Mouse (Mus musculus): ENCODE measurements at regions not wholly inside any gene's neighbourhood (a gene's known extent, or its start where the extent isn't known, plus 50 kb on each side); places are given as distances from the start of the nearest gene placed in this dataset.

- WGBS, result 63% methylated on average over 10 of the region's 10 CpGs
- H3K4me2 ChIP-seq (ENCODE audit: low read depth, low read length, severe bottlenecking), result no peak overlapping the region
- no peaks in the 10 kb centered on the region for H3K27me3 ChIP-seq (ENCODE audit: control insufficient read depth, insufficient read depth, low read length)
- H3K4me1 ChIP-seq (replicated peaks; ENCODE audit: control insufficient read depth, insufficient read depth, low read length), result no peaks in the 10 kb centered on the region
- no peak overlapping the region for H3K27ac ChIP-seq (ENCODE audit: low read depth, low read length)
- ATAC-seq (replicated peaks; ENCODE audit: low FRiP score), result no peak
- H3K9ac ChIP-seq (ENCODE audit: low read length), result no peak overlapping the region
- no peaks in the 10 kb centered on the region for H3K9me3 ChIP-seq (ENCODE audit: control insufficient read depth, low read length)
- H3K36me3 ChIP-seq (ENCODE audit: control insufficient read depth, insufficient read depth, low read length), result no peaks in the 10 kb centered on the region
- no peak overlapping the region for H3K4me3 ChIP-seq (ENCODE audit: low read depth, low read length)
- no peak for DNase-seq (ENCODE audit: low spot score)
Observed at GRCm38 (mm10) chr15:86751436-86752136, 537.3 kb downstream of the Tbc1d22a start.

- no peak for DNase-seq (ENCODE audit: low spot score)
- Histone ChIP-seq H3K36me3 (ENCODE audit: control insufficient read depth, insufficient read depth, low read length) (no peaks in the 10 kb centered on the region), H3K9ac (ENCODE audit: low read length) (no peak overlapping the region), H3K27me3 (ENCODE audit: control insufficient read depth, insufficient read depth, low read length) (no peaks in the 10 kb centered on the region), H3K27ac (ENCODE audit: low read depth, low read length) (no peak overlapping the region), H3K4me3 (ENCODE audit: low read depth, low read length) (no peak overlapping the region), H3K9me3 (ENCODE audit: control insufficient read depth, low read length) (no peaks in the 10 kb centered on the region), H3K4me1 (replicated peaks; ENCODE audit: control insufficient read depth, insufficient read depth, low read length) (no peaks in the 10 kb centered on the region), H3K4me2 (ENCODE audit: low read depth, low read length, severe bottlenecking) (no peak overlapping the region)
- ATAC-seq (replicated peaks; ENCODE audit: low FRiP score), result no peak
- WGBS, result 91% methylated on average over 10 of the region's 10 CpGs
Observed at GRCm38 (mm10) chr15:86763581-86764375, 549.5 kb downstream of the Tbc1d22a start.

DNA sequence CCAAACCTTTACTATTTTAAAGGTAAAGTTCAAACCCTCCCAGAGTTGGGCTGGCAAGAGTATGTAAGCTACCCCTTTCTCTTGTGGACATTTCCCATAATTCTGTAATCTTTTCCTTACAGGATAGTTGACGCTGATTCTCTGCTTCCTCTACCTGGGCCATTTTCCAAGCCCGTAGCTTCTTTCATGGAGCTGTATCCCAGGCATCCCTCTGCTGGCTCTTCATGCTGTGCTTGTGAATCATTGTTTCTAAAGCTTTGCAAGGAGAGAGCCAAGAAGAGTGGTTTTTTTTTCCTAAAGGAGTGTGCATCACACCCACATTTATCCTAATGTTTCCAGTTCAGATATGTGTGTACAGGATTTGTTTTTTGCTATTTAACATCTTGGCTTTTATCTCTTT lies 553.4 kb downstream of the Tbc1d22a start:
- no peak for DNase-seq (ENCODE audit: low spot score)

GRCm38 (mm10) chr15:86773041-86773440 lies 558.8 kb downstream of the Tbc1d22a start:
- no peaks in the 10 kb centered on the region for H3K9me3 ChIP-seq (ENCODE audit: control insufficient read depth, low read length)
- no peaks in the 10 kb centered on the region for H3K27me3 ChIP-seq (ENCODE audit: control insufficient read depth, insufficient read depth, low read length)
- H3K4me2 ChIP-seq (ENCODE audit: low read depth, low read length, severe bottlenecking), result no peak overlapping the region
- no peak for ATAC-seq (replicated peaks; ENCODE audit: low FRiP score)
- no peak overlapping the region for H3K4me3 ChIP-seq (ENCODE audit: low read depth, low read length)
- no peak for DNase-seq (ENCODE audit: low spot score)
- H3K27ac ChIP-seq (ENCODE audit: low read depth, low read length), result no peak overlapping the region
- no peaks in the 10 kb centered on the region for H3K4me1 ChIP-seq (replicated peaks; ENCODE audit: control insufficient read depth, insufficient read depth, low read length)
- no peaks in the 10 kb centered on the region for H3K36me3 ChIP-seq (ENCODE audit: control insufficient read depth, insufficient read depth, low read length)
- 83% methylated on average over 7 of the region's 7 CpGs for WGBS
- H3K9ac ChIP-seq (ENCODE audit: low read length), result no peak overlapping the region

More for the DNA sequence above, 553.4 kb downstream of the Tbc1d22a start:
- ATAC-seq (replicated peaks; ENCODE audit: low FRiP score), result no peak
- no peaks in the 10 kb centered on the region for H3K36me3 ChIP-seq (ENCODE audit: control insufficient read depth, insufficient read depth, low read length)
- H3K4me2 ChIP-seq (ENCODE audit: low read depth, low read length, severe bottlenecking), result no peak overlapping the region
- H3K4me1 ChIP-seq (replicated peaks; ENCODE audit: control insufficient read depth, insufficient read depth, low read length), result no peaks in the 10 kb centered on the region
- H3K9me3 ChIP-seq (ENCODE audit: control insufficient read depth, low read length), result no peaks in the 10 kb centered on the region
- H3K4me3 ChIP-seq (ENCODE audit: low read depth, low read length), result no peak overlapping the region
- no peak overlapping the region for H3K9ac ChIP-seq (ENCODE audit: low read length)
- H3K27me3 ChIP-seq (ENCODE audit: control insufficient read depth, insufficient read depth, low read length), result no peaks in the 10 kb centered on the region
- WGBS, result 89% methylated on average over 2 of the region's 2 CpGs
- no peak overlapping the region for H3K27ac ChIP-seq (ENCODE audit: low read depth, low read length)

DNA sequence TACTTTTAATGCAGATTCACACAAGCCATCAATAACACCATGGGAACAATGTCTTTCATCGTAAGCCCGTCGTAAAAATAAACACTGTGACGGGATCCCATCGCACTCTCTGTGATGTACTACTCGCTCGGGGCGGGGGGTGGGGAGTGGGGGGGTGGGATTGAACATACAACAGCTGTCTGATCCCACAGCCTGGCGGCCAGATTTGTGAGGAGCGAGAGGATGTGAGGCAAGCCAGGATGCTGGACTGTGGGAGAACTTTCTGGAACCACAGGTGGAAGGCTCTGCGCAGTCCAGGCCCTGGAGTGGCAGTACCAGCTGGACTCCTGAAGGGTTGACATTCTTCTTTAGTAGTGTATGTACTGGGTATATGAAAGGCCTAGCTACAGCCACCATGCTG lies 563.7 kb downstream of the Tbc1d22a start:
- Histone ChIP-seq H3K4me1 (replicated peaks; ENCODE audit: control insufficient read depth, insufficient read depth, low read length) (no peaks in the 10 kb centered on the region), H3K9ac (ENCODE audit: low read length) (no peak overlapping the region), H3K27ac (ENCODE audit: low read depth, low read length) (no peak overlapping the region), H3K9me3 (ENCODE audit: control insufficient read depth, low read length) (no peaks in the 10 kb centered on the region), H3K27me3 (ENCODE audit: control insufficient read depth, insufficient read depth, low read length) (no peaks in the 10 kb centered on the region), H3K36me3 (ENCODE audit: control insufficient read depth, insufficient read depth, low read length) (no peaks in the 10 kb centered on the region), H3K4me2 (ENCODE audit: low read depth, low read length, severe bottlenecking) (no peak overlapping the region), H3K4me3 (ENCODE audit: low read depth, low read length) (no peak overlapping the region)
- WGBS, result 96% methylated on average over 11 of the region's 11 CpGs
- ATAC-seq (replicated peaks; ENCODE audit: low FRiP score), result no peak
- DNase-seq (ENCODE audit: low spot score), result no peak

DNA sequence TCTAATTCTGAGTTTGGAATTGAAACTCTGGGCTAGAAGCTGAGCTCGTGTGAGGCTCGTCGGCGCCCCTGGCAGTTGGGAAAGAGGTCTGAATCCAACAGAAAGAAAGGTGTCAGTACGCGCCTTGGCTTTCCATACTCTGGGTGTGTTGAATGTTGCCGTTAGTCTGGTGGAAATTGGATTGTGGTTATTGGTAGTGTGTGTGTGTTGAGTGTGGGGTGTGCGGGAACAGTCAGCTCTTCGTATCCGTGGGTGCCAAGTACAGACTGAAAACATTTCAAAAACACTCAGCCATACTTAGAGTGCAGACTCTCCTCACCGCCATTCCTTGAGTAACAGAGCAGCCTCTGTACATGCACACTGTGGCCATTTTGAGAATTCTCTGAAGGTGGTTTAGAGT lies 566.9 kb downstream of the Tbc1d22a start:
- ATAC-seq (replicated peaks; ENCODE audit: low FRiP score) (no peak), DNase-seq (ENCODE audit: low spot score) (no peak)
- H3K4me1 ChIP-seq (replicated peaks; ENCODE audit: control insufficient read depth, insufficient read depth, low read length), result no peaks in the 10 kb centered on the region
- no peak overlapping the region for H3K4me2 ChIP-seq (ENCODE audit: low read depth, low read length, severe bottlenecking)
- H3K9me3 ChIP-seq (ENCODE audit: control insufficient read depth, low read length), result no peaks in the 10 kb centered on the region
- H3K27me3 ChIP-seq (ENCODE audit: control insufficient read depth, insufficient read depth, low read length), result no peaks in the 10 kb centered on the region
- no peak overlapping the region for H3K27ac ChIP-seq (ENCODE audit: low read depth, low read length)
- H3K36me3 ChIP-seq (ENCODE audit: control insufficient read depth, insufficient read depth, low read length), result no peaks in the 10 kb centered on the region
- WGBS, result 93% methylated on average over 11 of the region's 11 CpGs
- H3K9ac ChIP-seq (ENCODE audit: low read length), result no peak overlapping the region
- H3K4me3 ChIP-seq (ENCODE audit: low read depth, low read length), result no peak overlapping the region

- no peak overlapping the region for H3K4me3 ChIP-seq (ENCODE audit: low read depth, low read length)
- no peak overlapping the region for H3K27ac ChIP-seq (ENCODE audit: low read depth, low read length)
- no peak for ATAC-seq (replicated peaks; ENCODE audit: low FRiP score)
- H3K36me3 ChIP-seq (ENCODE audit: control insufficient read depth, insufficient read depth, low read length), result no peaks in the 10 kb centered on the region
- H3K9me3 ChIP-seq (ENCODE audit: control insufficient read depth, low read length), result no peaks in the 10 kb centered on the region
- no peak overlapping the region for H3K4me2 ChIP-seq (ENCODE audit: low read depth, low read length, severe bottlenecking)
- no peak for DNase-seq (ENCODE audit: low spot score)
- no peaks in the 10 kb centered on the region for H3K27me3 ChIP-seq (ENCODE audit: control insufficient read depth, insufficient read depth, low read length)
- no peak overlapping the region for H3K9ac ChIP-seq (ENCODE audit: low read length)
- H3K4me1 ChIP-seq (replicated peaks; ENCODE audit: control insufficient read depth, insufficient read depth, low read length), result no peaks in the 10 kb centered on the region
- 74% methylated on average over 3 of the region's 3 CpGs for WGBS
Observed at GRCm38 (mm10) chr15:86794716-86795115, 580.5 kb downstream of the Tbc1d22a start.

GRCm38 (mm10) chr15:86798474-86799178 lies 584.4 kb downstream of the Tbc1d22a start:
- Histone ChIP-seq H3K4me2 (ENCODE audit: low read depth, low read length, severe bottlenecking) (no peak overlapping the region), H3K9me3 (ENCODE audit: control insufficient read depth, low read length) (no peaks in the 10 kb centered on the region), H3K27me3 (ENCODE audit: control insufficient read depth, insufficient read depth, low read length) (no peaks in the 10 kb centered on the region), H3K27ac (ENCODE audit: low read depth, low read length) (no peak overlapping the region), H3K9ac (ENCODE audit: low read length) (no peak overlapping the region), H3K4me3 (ENCODE audit: low read depth, low read length) (no peak overlapping the region), H3K4me1 (replicated peaks; ENCODE audit: control insufficient read depth, insufficient read depth, low read length) (no peaks in the 10 kb centered on the region), H3K36me3 (ENCODE audit: control insufficient read depth, insufficient read depth, low read length) (no peaks in the 10 kb centered on the region)
- ATAC-seq (replicated peaks; ENCODE audit: low FRiP score) (no peak), DNase-seq (ENCODE audit: low spot score) (no peak)
- WGBS, result 92% methylated on average over 9 of the region's 9 CpGs
